Mouse (Mus musculus): ENCODE measurements around the gene Dchs1.

DNA sequence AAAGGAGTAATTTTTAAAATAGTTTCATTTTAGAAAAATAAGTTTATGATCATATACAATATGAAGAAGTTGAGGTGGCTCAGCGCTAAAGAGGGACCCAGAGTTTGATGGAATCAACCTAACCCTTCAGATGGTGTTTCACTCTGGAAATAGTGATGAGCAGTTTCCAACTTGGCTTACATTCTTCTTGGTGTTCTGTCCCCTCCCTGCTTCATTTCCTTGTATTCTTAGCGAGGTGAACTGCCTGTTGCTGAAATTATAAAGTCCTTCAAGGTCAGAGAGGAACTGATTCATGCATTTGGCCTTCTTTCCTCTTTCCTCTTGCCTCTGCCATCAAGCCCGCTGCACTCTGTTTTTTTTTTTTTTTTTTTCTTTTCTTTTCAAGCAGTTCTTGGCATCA, 25.1 kb upstream of the Dchs1 start:
- TF ChIP-seq POLR2A (IDR thresholded peaks at IDR 0.05; ENCODE audit: low read depth, low read length), result no peak
- TF ChIP-seq CTCF (IDR thresholded peaks at IDR 0.05; ENCODE audit: extremely low read depth, insufficient read length, insufficient replicate concordance, low read depth, low read length), result no peak

All from small intestine, adult 2 months (tissue).